Mouse (Mus musculus) kidney, adult 2 months (tissue): ENCODE data around the gene Hmgcs2. TPM values are rescaled to one million over a fixed set of nuclear protein-coding genes. Genes with fewer than 3 reads are reported as not detected.

ENCODE experiments used
- DNase-seq: peaks from one replicate; pipeline ENCODE4 v3.0.0; 2021
- H3K27ac ChIP-seq: fragments of 200-500 bp; 2 replicates; pipeline ENCODE4 v1.5.1; 2012; ENCODE audit warnings: low read depth, low read length, control low read depth, inconsistent platforms; ENCODE audit not compliant: insufficient read depth
- H3K27me3 ChIP-seq: fragments of 200-500 bp; replicated peaks from 2 replicates; pipeline ENCODE4 v1.6.1; 2012; ENCODE audit warnings: mild to moderate bottlenecking, moderate library complexity, low read length, inconsistent platforms; ENCODE audit not compliant: control insufficient read depth, insufficient read depth
- H3K36me3 ChIP-seq: fragments of 200-500 bp; 2 replicates; pipeline ENCODE4 v1.6.1; 2012; ENCODE audit warnings: mild to moderate bottlenecking, moderate library complexity, low read length, inconsistent platforms; ENCODE audit not compliant: control insufficient read depth, insufficient read depth
- H3K4me1 ChIP-seq: fragments of 200-500 bp; 2 replicates; pipeline ENCODE4 v1.6.1; 2011; ENCODE audit warnings: low read length; ENCODE audit not compliant: control insufficient read depth, insufficient read depth
- H3K4me3 ChIP-seq: fragments of 200-500 bp; 2 replicates; pipeline ENCODE4 v1.5.1; 2011; ENCODE audit warnings: mild to moderate bottlenecking, low read depth, low read length, control low read depth; ENCODE audit not compliant: insufficient read depth
- CTCF ChIP-seq: fragments of 200-500 bp; conservative IDR thresholded peaks from 2 replicates; pipeline ENCODE4 v1.5.1; 2011; ENCODE audit warnings: low read depth, mild to moderate bottlenecking, control low read depth, low read length, moderate library complexity, mixed read lengths; ENCODE audit not compliant: insufficient read depth, insufficient read length
- POLR2A ChIP-seq: fragments of 200-500 bp; IDR thresholded peaks from one replicate; pipeline ENCODE4 v1.6.1; 2011; ENCODE audit warnings: low read depth, low read length, control low read depth
- WGBS: fragments of 180-500 bp; shearing (Covaris S2); methylation state at CpG from one replicate; pipeline ENCODE4 v1.1.7; 2018; 5-methylcytosine and 5-hydroxymethylcytosine counted together
- polyA plus RNA-seq: library from polyadenylated mRNA; depleted of rRNA; stranded (reverse); fragments of >200 nt; gene quantifications from 2 replicates; pipeline ENCODE4 v1.2.3, GENCODE M21; 2012

The Hmgcs2 gene
- polyA plus RNA-seq, 1 experiment: 39.0 TPM

DNA sequence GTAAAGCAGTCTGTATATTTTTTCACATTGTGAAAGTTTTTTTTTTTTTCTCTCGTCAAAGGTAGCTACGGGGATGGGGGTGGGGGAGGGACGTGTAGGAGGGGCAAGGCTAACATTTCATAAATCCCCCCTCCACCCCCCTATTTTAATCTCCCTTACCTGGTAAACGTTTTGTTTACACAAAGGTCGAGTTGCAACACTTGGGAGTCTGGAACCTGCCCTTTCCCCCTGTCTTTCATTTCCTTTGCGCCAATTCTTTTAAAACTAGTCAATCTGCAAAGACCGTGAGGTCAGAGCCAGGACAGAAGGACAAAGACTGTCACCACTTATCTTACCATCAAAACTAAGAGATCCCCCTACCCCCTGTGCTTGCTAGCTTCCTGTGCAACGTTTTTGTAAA lies 34.3 kb upstream of the Hmgcs2 start:
- no peak overlapping the region for H3K4me3 ChIP-seq
- H3K36me3 ChIP-seq: no peaks in the 10 kb centered on the region
- H3K4me1 ChIP-seq: no peaks in the 10 kb centered on the region
- WGBS: 23% methylated on average over 8 of the region's 8 CpGs
- H3K27ac ChIP-seq: no peak overlapping the region
- no peaks in the 10 kb centered on the region for H3K27me3 ChIP-seq
- no peak for TF ChIP-seq POLR2A
- no peak for TF ChIP-seq CTCF
- DNase-seq: no peak

DNA sequence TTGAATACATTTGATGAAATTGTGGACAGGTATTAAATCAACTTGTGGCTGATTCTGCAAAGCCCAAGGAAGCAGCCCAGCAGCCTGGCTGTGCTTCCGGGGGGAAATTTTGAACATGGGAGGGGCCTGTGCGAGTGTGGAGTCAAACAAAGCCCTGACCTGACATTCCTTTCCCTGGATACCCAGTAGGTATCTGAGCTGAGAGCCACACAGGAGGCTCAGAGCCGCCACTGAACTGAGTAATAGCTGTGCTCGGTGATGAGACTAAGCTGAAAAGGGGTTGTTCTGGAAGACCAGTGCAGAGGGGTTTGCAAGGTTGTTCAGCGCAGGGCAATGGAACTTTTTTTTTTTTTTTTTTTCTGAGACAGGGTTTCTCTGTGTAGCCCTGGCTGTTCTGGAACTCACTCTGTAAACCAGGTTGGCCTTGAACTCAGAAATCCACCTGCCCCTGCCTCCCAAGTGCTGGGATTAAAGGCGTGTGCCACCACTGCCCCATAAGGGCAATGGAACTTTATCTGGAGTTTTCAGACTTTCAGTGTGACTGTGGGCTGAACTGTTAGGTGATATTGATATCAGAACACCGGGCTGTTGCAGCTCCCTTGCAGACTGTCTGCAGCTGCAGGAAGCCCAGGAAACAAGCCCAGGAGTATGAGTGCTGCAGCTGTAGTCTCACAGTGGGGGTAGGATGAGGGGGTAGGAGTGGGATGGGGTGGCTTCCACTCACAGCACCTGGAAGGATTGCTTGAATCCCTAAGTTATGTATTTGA lies 33.1 kb upstream of the Hmgcs2 start:
- no peak overlapping the region for H3K4me3 ChIP-seq
- no peaks in the 10 kb centered on the region for H3K36me3 ChIP-seq
- no peak overlapping the region for H3K27ac ChIP-seq
- TF ChIP-seq CTCF (no peak), POLR2A (no peak)
- DNase-seq: no peak
- H3K27me3 ChIP-seq: no peaks in the 10 kb centered on the region
- no peaks in the 10 kb centered on the region for H3K4me1 ChIP-seq
- WGBS: 70% methylated on average over 7 of the region's 7 CpGs

DNA sequence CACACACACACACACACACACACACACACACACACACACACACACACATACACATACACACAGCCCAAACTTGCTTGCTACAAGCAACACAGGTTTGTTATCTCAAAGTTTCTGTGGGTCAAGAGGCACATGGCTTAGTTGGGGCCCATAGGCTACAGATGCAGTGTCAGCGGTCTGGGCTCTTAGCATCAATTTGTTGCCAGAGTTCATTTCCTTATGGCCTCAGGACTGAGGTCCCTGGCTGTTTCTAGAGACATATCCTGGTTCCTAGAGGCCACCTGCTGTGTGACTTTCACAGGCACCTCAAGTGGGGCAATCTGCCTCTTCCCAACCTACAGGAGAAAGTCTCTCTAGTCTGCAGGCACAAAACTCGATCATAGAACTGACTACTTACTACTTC lies 30.9 kb upstream of the Hmgcs2 start:
- Histone ChIP-seq H3K36me3 (no peaks in the 10 kb centered on the region), H3K27me3 (no peaks in the 10 kb centered on the region), H3K4me1 (peaks cover 6% of the 10 kb centered on the region), H3K27ac (no peak overlapping the region), H3K4me3 (no peak overlapping the region)
- DNase-seq: no peak
- no peak for TF ChIP-seq POLR2A
- no peak for TF ChIP-seq CTCF
- 86% methylated on average over 2 of the region's 2 CpGs for WGBS

DNA sequence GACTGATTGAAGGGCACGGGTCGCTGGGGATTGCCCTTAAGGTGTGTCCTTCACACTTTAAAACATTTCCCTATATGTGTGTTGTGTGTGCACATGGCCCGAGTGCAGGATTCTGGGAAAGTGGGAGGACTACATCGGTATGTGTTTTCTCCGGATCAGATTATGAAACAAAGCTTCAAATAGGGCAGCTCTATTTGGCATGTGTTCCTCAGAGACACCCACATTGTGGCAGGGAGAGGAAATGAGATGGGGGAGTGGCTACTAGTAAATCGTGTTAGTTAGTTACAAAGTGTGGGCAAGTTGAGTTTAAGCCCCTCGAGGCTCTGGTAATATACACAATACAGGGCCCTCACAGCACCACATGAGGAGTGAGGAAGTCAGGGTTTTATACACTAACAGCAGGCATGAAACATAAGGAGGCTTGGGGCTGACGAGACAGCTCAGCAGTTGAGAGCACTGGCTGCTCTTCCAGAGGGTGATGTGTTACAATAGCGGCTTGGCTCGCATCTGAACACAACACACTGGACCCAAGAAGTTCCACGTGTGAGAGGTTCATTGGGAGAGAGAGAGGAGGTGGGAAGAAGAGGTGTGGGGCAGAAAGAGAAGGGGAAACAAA lies 30.3 kb upstream of the Hmgcs2 start:
- H3K27me3 ChIP-seq: no peaks in the 10 kb centered on the region
- WGBS: 69% methylated on average over 11 of the region's 11 CpGs
- DNase-seq: no peak
- no peaks in the 10 kb centered on the region for H3K36me3 ChIP-seq
- no peak overlapping the region for H3K4me3 ChIP-seq
- no peak overlapping the region for H3K27ac ChIP-seq
- no peak for TF ChIP-seq POLR2A
- TF ChIP-seq CTCF: no peak
- H3K4me1 ChIP-seq: peaks cover 12% of the 10 kb centered on the region

DNA sequence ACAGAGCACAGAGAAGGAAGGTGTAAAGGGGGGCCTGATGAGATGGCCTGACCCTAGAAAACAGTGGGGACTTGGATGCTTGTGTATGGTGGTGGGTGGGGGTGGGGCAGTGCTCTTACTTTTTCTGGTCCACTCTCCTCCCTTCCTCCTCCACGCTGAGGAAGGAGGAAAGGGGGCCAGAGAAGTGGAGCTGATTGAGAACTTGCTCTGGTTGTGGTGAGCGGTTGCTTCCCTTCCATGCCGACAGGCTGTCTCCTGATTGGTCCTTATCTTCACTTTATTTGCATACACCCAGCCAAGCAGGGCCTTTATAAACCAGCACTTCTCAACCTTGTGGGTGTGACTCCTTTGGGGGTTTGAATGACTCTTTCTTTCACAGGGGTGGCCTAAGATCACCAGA lies 26.2 kb upstream of the Hmgcs2 start:
- Histone ChIP-seq H3K36me3 (no peaks in the 10 kb centered on the region), H3K27ac (no peak overlapping the region), H3K4me3 (no peak overlapping the region), H3K4me1 (peaks cover 12% of the 10 kb centered on the region), H3K27me3 (no peaks in the 10 kb centered on the region)
- TF ChIP-seq POLR2A (no peak), CTCF (no peak)
- DNase-seq: no peak
- WGBS: 77% methylated on average over 3 of the region's 3 CpGs

DNA sequence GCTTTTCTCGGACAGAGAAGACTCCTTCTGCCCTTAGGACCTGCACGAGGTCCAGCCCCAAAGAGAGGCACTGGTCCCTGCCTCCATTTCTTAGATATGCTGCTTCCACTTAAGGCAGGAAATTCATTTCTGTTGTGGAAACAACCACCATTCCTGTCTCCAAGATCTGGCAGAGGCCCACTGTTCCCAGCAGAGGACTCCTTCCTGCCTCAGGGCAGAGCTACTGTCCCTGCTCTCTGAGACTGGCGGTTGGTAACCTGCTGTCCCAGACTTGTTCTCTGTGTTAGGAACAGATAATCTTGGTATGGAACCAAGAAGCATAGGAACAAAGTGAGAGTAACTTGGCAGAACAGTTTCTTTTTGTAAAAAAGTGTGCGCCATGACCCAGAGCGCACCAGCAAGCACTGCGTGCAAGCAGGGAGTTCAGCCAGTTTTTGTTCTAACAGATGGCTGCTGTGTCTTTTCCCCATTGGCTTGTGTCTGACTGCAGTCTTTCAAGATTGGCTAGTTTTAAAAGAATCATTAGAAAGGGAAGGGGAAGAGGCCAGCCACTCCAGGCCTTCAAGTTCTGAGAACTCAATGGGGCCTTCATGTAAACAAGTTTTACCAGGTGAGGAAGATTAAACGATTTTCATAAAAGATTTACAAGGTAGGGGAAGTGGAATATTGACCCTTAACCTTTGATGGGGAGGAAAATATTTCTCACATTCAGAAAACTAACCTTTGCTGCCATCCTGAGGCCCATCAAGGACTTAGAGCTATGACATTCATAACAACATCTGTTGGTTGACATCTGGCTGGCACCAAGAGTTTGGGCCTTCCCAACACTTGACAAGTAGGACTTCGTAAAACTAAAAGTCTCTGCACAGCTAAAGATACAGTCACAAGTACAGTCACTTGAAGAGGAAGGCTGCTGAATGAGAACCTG lies 25.3 kb upstream of the Hmgcs2 start:
- peaks cover 12% of the 10 kb centered on the region for H3K4me1 ChIP-seq
- 72% methylated on average over 8 of the region's 8 CpGs for WGBS
- no peaks in the 10 kb centered on the region for H3K36me3 ChIP-seq
- H3K27me3 ChIP-seq: no peaks in the 10 kb centered on the region
- peak; percentile 34; the same call in 1 of the 2 replicates for TF ChIP-seq CTCF
- TF ChIP-seq POLR2A: no peak
- DNase-seq: peak; percentile 49
- H3K4me3 ChIP-seq: no peak overlapping the region
- peak overlapping the region; percentile 74 for H3K27ac ChIP-seq
